Mouse (Mus musculus) spleen, adult 2 months (tissue): ENCODE measurements around the gene Rora. TPM values are rescaled to one million over a fixed set of nuclear protein-coding genes. Genes with fewer than 3 reads are reported as not detected.

Source experiments
- DNase-seq, 2 experiments: peaks; one replicate each; pipeline versions ENCODE4 v3.0.0 to v3.0.0-alpha.2; 2012 to 2021; ENCODE audit warnings: low spot score in 2 of 2, low read depth in 1 of 2
- H3K27ac ChIP-seq: fragments of 200-500 bp; 2 replicates; pipeline ENCODE4 v1.5.1; 2012; ENCODE audit warnings: low read length, inconsistent platforms; ENCODE audit not compliant: insufficient read depth
- H3K27me3 ChIP-seq: fragments of 200-500 bp; 2 replicates; pipeline ENCODE4 v1.6.1; 2012; ENCODE audit warnings: mild to moderate bottlenecking, moderate library complexity, low read length, inconsistent platforms; ENCODE audit not compliant: control insufficient read depth, insufficient read depth
- H3K36me3 ChIP-seq: fragments of 200-500 bp; 2 replicates; pipeline ENCODE4 v1.6.1; 2012; ENCODE audit warnings: mild to moderate bottlenecking, low read length, inconsistent platforms; ENCODE audit not compliant: control insufficient read depth, insufficient read depth
- H3K4me1 ChIP-seq: fragments of 200-500 bp; 2 replicates; pipeline ENCODE4 v1.6.1; 2011; ENCODE audit warnings: inconsistent platforms; ENCODE audit not compliant: control insufficient read depth, insufficient read depth, insufficient read length
- H3K4me3 ChIP-seq: fragments of 200-500 bp; 2 replicates; pipeline ENCODE4 v1.5.1; 2011; ENCODE audit warnings: mild to moderate bottlenecking, inconsistent platforms; ENCODE audit not compliant: insufficient read depth, insufficient read length; ENCODE audit errors: extremely low read depth
- CTCF ChIP-seq: fragments of 200-500 bp; IDR thresholded peaks from 2 replicates; pipeline ENCODE4 v1.5.1; 2011; ENCODE audit warnings: mild to moderate bottlenecking, inconsistent platforms; ENCODE audit not compliant: insufficient read depth, insufficient read length, insufficient replicate concordance; ENCODE audit errors: extremely low read depth
- POLR2A ChIP-seq: fragments of 200-500 bp; IDR thresholded peaks from 2 replicates; pipeline ENCODE4 v1.6.1; 2011; ENCODE audit warnings: low read depth, low read length, inconsistent platforms
- WGBS: fragments of 180-500 bp; shearing (Covaris S2); methylation state at CpG from one replicate; pipeline ENCODE4 v1.1.7; 2018; 5-methylcytosine and 5-hydroxymethylcytosine counted together
- polyA plus RNA-seq: library from polyadenylated mRNA; depleted of rRNA; stranded (reverse); fragments of >200 nt; gene quantifications from 2 replicates; pipeline ENCODE4 v1.2.3, GENCODE M21; 2012

The Rora gene
- polyA plus RNA-seq, 1 experiment, result 1.7 TPM

DNA sequence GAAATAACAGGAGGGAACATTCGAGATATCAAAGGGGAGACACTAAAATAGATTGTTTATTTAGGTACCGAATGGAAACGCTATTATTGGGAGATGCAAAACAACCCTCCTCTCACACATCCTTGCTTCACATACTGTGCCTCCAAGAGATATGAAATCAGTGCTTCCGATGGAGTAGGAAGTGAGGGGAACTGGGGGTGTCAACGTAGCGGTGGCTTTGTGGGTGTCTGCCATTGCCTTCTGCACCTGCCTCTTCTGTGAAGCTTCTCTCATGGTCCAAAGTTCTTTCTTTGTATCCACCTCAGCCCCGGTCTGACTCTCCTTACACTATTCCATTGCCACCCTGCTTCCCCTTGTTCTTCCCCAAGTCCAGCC, 472.2 kb downstream of the Rora start:
- H3K27me3 ChIP-seq, result no peaks in the 10 kb centered on the region
- H3K27ac ChIP-seq, result no peak overlapping the region; the same call in 1 of the 2 replicates
- peaks cover 3% of the 10 kb centered on the region; the same call in 1 of the 2 replicates for H3K4me1 ChIP-seq
- 23% methylated on average over 7 of the region's 7 CpGs for WGBS
- DNase-seq, result no peak
- H3K36me3 ChIP-seq, result no peaks in the 10 kb centered on the region
- no peak for TF ChIP-seq CTCF
- TF ChIP-seq POLR2A, result no peak
- H3K4me3 ChIP-seq, result peak overlapping the region; percentile 26; the same call in 1 of the 2 replicates

DNA sequence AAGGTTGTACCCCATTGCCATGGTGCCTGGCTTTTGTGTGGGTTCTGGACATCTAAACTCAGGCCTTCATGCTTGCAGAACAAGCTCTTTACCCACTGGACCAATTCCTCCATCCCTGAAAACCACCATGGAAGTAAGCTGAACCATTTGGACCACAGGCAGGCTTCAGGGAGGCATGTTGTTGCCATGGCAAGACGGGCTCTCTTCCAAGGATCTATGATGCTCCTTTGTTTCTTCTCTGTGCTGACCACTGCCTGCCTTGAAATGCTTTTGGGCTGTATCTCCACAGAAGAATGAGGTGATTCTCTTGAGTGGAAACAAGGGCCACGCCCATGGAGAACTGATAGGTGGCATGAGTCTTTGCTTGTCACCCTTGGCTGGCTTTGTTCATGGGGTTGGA, 473.0 kb downstream of the Rora start:
- no peak for DNase-seq
- 91% methylated on average over 2 of the region's 2 CpGs for WGBS
- H3K27me3 ChIP-seq, result no peaks in the 10 kb centered on the region
- H3K4me1 ChIP-seq, result peaks cover 3% of the 10 kb centered on the region; the same call in 1 of the 2 replicates
- no peak overlapping the region for H3K27ac ChIP-seq
- TF ChIP-seq CTCF (no peak), POLR2A (no peak)
- H3K36me3 ChIP-seq, result no peaks in the 10 kb centered on the region
- no peak overlapping the region for H3K4me3 ChIP-seq

- no peak overlapping the region for H3K4me3 ChIP-seq
- no peaks in the 10 kb centered on the region for H3K36me3 ChIP-seq
- no peak for TF ChIP-seq CTCF
- TF ChIP-seq POLR2A, result no peak
- H3K4me1 ChIP-seq, result peaks cover 3% of the 10 kb centered on the region; the same call in 1 of the 2 replicates
- no peak overlapping the region for H3K27ac ChIP-seq
- H3K27me3 ChIP-seq, result no peaks in the 10 kb centered on the region
- WGBS, result 78% methylated on average over 6 of the region's 6 CpGs
- DNase-seq, result no peak
Measured at GRCm38 (mm10) chr9:69128335-69128734, 474.7 kb downstream of the Rora start.

DNA sequence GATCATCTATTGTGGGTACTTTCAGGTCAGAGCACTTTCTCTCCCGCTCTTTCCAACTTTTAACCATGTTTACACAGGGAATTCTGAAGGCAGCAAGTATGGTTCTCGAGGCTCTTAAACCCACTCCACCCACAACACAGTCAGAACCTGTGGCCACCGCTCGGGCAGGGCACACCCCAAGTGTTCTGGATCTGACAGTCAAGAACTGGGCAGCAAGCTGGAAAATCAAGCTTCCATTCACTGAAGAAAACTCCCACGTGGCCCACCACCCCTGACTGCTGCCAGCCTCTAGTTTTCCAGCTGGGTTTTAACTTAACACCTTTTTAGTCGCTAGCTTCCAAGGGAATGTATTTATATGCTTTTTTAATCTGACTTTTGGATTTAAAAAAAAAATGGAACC, 479.4 kb downstream of the Rora start:
- Histone ChIP-seq H3K27ac (no peak overlapping the region), H3K4me1 (no peaks in the 10 kb centered on the region), H3K36me3 (no peaks in the 10 kb centered on the region), H3K4me3 (no peak overlapping the region), H3K27me3 (no peaks in the 10 kb centered on the region)
- no peak for TF ChIP-seq CTCF
- TF ChIP-seq POLR2A, result no peak
- WGBS, result 89% methylated on average over 6 of the region's 6 CpGs
- DNase-seq, result no peak

GRCm38 (mm10) chr9:69133696-69134095, 480.1 kb downstream of the Rora start:
- H3K36me3 ChIP-seq, result no peaks in the 10 kb centered on the region
- H3K4me3 ChIP-seq, result no peak overlapping the region
- no peak for DNase-seq
- no peak overlapping the region for H3K27ac ChIP-seq
- H3K27me3 ChIP-seq, result no peaks in the 10 kb centered on the region
- 81% methylated on average over 7 of the region's 7 CpGs for WGBS
- TF ChIP-seq CTCF, result no peak
- no peak for TF ChIP-seq POLR2A
- no peaks in the 10 kb centered on the region for H3K4me1 ChIP-seq

DNA sequence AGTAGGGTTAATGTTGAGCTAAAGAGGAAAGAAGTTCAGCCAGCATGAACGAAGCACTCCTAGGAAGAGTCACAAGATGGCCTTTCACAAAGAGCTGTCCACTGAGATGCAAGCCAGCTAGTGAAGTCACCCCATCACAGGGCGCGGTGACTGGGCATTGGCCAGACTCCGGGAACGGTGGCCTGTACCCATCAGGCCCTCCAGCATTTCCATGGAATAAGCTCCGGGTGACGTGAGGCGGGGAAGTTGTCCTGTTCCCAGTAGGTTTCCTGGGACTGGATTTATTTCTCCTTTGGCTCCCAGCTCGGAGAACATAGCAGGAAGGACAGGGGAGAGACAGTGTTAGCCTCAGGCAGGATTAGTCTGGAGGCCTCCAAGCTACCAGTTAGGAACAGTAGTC, 481.0 kb downstream of the Rora start:
- Histone ChIP-seq H3K27ac (no peak overlapping the region), H3K4me3 (no peak overlapping the region), H3K27me3 (no peaks in the 10 kb centered on the region), H3K36me3 (no peaks in the 10 kb centered on the region), H3K4me1 (no peaks in the 10 kb centered on the region)
- TF ChIP-seq CTCF, result no peak
- no peak for TF ChIP-seq POLR2A
- DNase-seq, result no peak
- 92% methylated on average over 9 of the region's 9 CpGs for WGBS

GRCm38 (mm10) chr9:69136821-69137220, 483.2 kb downstream of the Rora start:
- Histone ChIP-seq H3K4me3 (no peak overlapping the region), H3K36me3 (no peaks in the 10 kb centered on the region), H3K4me1 (no peaks in the 10 kb centered on the region), H3K27me3 (no peaks in the 10 kb centered on the region), H3K27ac (no peak overlapping the region)
- DNase-seq, result no peak
- TF ChIP-seq POLR2A, result no peak
- TF ChIP-seq CTCF, result no peak
- 87% methylated on average over 5 of the region's 5 CpGs for WGBS
